Comparison of ENCODE assay signal across 13 mouse cellular contexts in genomic region chr2:170632998-170633622, GRCm38 (mm10). TPM values are rescaled to one million over a fixed set of nuclear protein-coding genes. Genes with fewer than 3 reads are reported as not detected.
DNase-seq lines count a peak whose midpoint lies in the region; ATAC-seq and TF ChIP-seq lines count a peak whose summit lies in the region.
"Had no signal": no experiment of that assay in that cellular context is flagged by ENCODE, and none has a peak within 500 bp of the region (broad histone marks: within the 10 kb centered on the region; RNA-seq: fewer than 3 reads in every experiment).

No protein-coding gene starts in this region.

- TF ChIP-seq CTCF in heart, adult 2 months (IDR thresholded peaks at IDR 0.05), result no peak

- H3K4me2 ChIP-seq in neural tube, embryonic 11.5 days (ENCODE audit: low read depth), result no peak overlapping the region
- H3K4me2 ChIP-seq in neural tube, embryonic 15.5 days, result no peak overlapping the region
- H3K4me2 ChIP-seq in limb, embryonic 13.5 days (replicated peaks), result no peak overlapping the region
- H3K4me2 ChIP-seq: liver, embryonic 13.5 days had no signal

- no peak overlapping the region for H3K4me3 ChIP-seq in heart, adult 2 months
- H3K4me3 ChIP-seq in neural tube, embryonic 11.5 days (ENCODE audit: low read depth, low read length), result no peak overlapping the region
- no peak overlapping the region for H3K4me3 ChIP-seq in neural tube, embryonic 15.5 days (replicated peaks)
- H3K4me3 ChIP-seq in limb, embryonic 13.5 days, result no peak overlapping the region
- H3K4me3 ChIP-seq: liver, embryonic 13.5 days had no signal

- no peak for TF ChIP-seq EP300 in heart, adult 2 months (IDR thresholded peaks at IDR 0.05; ENCODE audit: insufficient read depth, low read depth, low read length)

- H3K27me3 ChIP-seq in heart, adult 2 months (ENCODE audit: control insufficient read depth, insufficient read depth, low read length), result no peaks in the 10 kb centered on the region
- no peaks in the 10 kb centered on the region for H3K27me3 ChIP-seq in neural tube, embryonic 11.5 days (ENCODE audit: control insufficient read depth, insufficient read depth, low read length)
- H3K27me3 ChIP-seq in neural tube, embryonic 15.5 days (replicated peaks), result no peaks in the 10 kb centered on the region
- no peaks in the 10 kb centered on the region for H3K27me3 ChIP-seq in limb, embryonic 13.5 days
- H3K27me3 ChIP-seq: liver, embryonic 13.5 days had no signal

- peak; percentile 35; the same call in 1 of the 2 replicates for ATAC-seq in neural tube, embryonic 11.5 days (ENCODE audit: insufficient read depth, low FRiP score, low TSS enrichment)
- no peak for ATAC-seq in neural tube, embryonic 15.5 days (ENCODE audit: low FRiP score)
- ATAC-seq in limb, embryonic 13.5 days (ENCODE audit: low FRiP score, low read depth), result peak; percentile 51; the same call in 1 of the 2 replicates

- no peak for TF ChIP-seq POLR2A in heart, adult 2 months (IDR thresholded peaks at IDR 0.05; ENCODE audit: insufficient read depth, low read depth, low read length)

- no peaks in the 10 kb centered on the region; the same call in 1 of the 2 replicates for H3K9me3 ChIP-seq in neural tube, embryonic 11.5 days (ENCODE audit: control insufficient read depth, low read length)
- H3K9me3 ChIP-seq in neural tube, embryonic 15.5 days (replicated peaks), result no peaks in the 10 kb centered on the region
- no peaks in the 10 kb centered on the region for H3K9me3 ChIP-seq in limb, embryonic 13.5 days

- no peak overlapping the region for H3K9ac ChIP-seq in heart, adult 2 months (ENCODE audit: low read depth, low read length)
- H3K9ac ChIP-seq in neural tube, embryonic 11.5 days (ENCODE audit: low read length), result no peak overlapping the region
- H3K9ac ChIP-seq in neural tube, embryonic 15.5 days (replicated peaks), result no peak overlapping the region
- no peak overlapping the region for H3K9ac ChIP-seq in limb, embryonic 13.5 days
- H3K9ac ChIP-seq: liver, embryonic 13.5 days had no signal

- H3K36me3 ChIP-seq in heart, adult 2 months (ENCODE audit: control insufficient read depth, insufficient read depth, low read length), result no peaks in the 10 kb centered on the region
- H3K36me3 ChIP-seq in neural tube, embryonic 11.5 days (ENCODE audit: control insufficient read depth, insufficient read depth, low read length), result no peaks in the 10 kb centered on the region
- H3K36me3 ChIP-seq in neural tube, embryonic 15.5 days, result no peaks in the 10 kb centered on the region
- no peaks in the 10 kb centered on the region for H3K36me3 ChIP-seq in limb, embryonic 13.5 days
- H3K36me3 ChIP-seq: liver, embryonic 13.5 days had no signal

- WGBS in heart, adult 2 months, result 96% methylated on average over 2 of the region's 2 CpGs
- 97% methylated on average over 2 of the region's 2 CpGs for WGBS in neural tube, embryonic 11.5 days
- WGBS in neural tube, embryonic 15.5 days, result 99% methylated on average over 2 of the region's 2 CpGs
- 97% methylated on average over 2 of the region's 2 CpGs for WGBS in limb, embryonic 13.5 days

- no peaks in the 10 kb centered on the region for H3K79me2 ChIP-seq in heart, adult 2 months (replicated peaks; ENCODE audit: control insufficient read depth, insufficient read depth, low read length)

- H3K4me1 ChIP-seq in heart, adult 2 months (ENCODE audit: control insufficient read depth, insufficient read depth, low read length), result no peaks in the 10 kb centered on the region
- H3K4me1 ChIP-seq in neural tube, embryonic 11.5 days (ENCODE audit: control insufficient read depth, insufficient read depth, low read length), result no peaks in the 10 kb centered on the region
- peaks cover 17% of the 10 kb centered on the region for H3K4me1 ChIP-seq in neural tube, embryonic 15.5 days
- H3K4me1 ChIP-seq in limb, embryonic 13.5 days, result peaks cover 13% of the 10 kb centered on the region
- H3K4me1 ChIP-seq: liver, embryonic 13.5 days had no signal

- no peak overlapping the region for H3K27ac ChIP-seq in heart, adult 2 months
- H3K27ac ChIP-seq in neural tube, embryonic 11.5 days (ENCODE audit: low read depth, low read length), result no peak overlapping the region
- H3K27ac ChIP-seq in neural tube, embryonic 15.5 days (replicated peaks), result no peak overlapping the region
- no peak overlapping the region for H3K27ac ChIP-seq in limb, embryonic 13.5 days
- H3K27ac ChIP-seq: kidney, postnatal 0 days; liver, embryonic 13.5 days had no signal

- DNase-seq in heart, adult 11 months, result peak; percentile 55
- DNase-seq in heart, adult 2 months, result no peak
- DNase-seq in neural tube, embryonic 11.5 days (ENCODE audit: low spot score), result no peak
- no peak for DNase-seq in kidney, postnatal 4 days
- no peak for DNase-seq in right cerebral cortex, adult 18-20 months
- DNase-seq in gastrocnemius, adult 8-10 months (ENCODE audit: low spot score in 2 of 2), result no peak
- DNase-seq: liver, embryonic 13.5 days had no signal

- intact Hi-C loops in heart, adult 2 months (cut with DNase I), result no loop called here

RNA-seq across cellular contexts. Expression of gene 4930470P17Rik, which starts 31.3 kb away (rescaled TPM):
- total RNA-seq in heart, adult 2 months (2021), result not detected
- not detected in 2 replicates for polyA plus RNA-seq in heart, adult 2 months (2012; rRNA removed)
- not detected in 2 replicates for polyA plus RNA-seq in neural tube, embryonic 11.5 days (2014; fragmentation: Nextera tagmentation; extraction: Ambion mirVana)
- polyA plus RNA-seq in neural tube, embryonic 15.5 days (2015; fragmentation: Nextera tagmentation; extraction: Ambion mirVana), result 0.36 TPM in 1 of 2 replicates, not detected in the other
- not detected in 2 replicates for polyA plus RNA-seq in limb, embryonic 13.5 days (2015; fragmentation: Nextera tagmentation; extraction: Ambion mirVana)
- total RNA-seq in gastrocnemius, adult 8-10 months (2022), result not detected
- total RNA-seq: layer of hippocampus, postnatal 25 days had no signal
- polyA plus RNA-seq: brain, embryonic 14.5 days; C2C12; kidney, postnatal 0 days; liver, embryonic 13.5 days had no signal
